Mouse (Mus musculus): Measurements from ENCODE around the gene Rgs7. TPM values are rescaled to one million over a fixed set of nuclear protein-coding genes. Genes with fewer than 3 reads are reported as not detected.

The Rgs7 gene
- polyA plus RNA-seq, 1 experiment from 2014 or later, result 4.9 TPM

DNA sequence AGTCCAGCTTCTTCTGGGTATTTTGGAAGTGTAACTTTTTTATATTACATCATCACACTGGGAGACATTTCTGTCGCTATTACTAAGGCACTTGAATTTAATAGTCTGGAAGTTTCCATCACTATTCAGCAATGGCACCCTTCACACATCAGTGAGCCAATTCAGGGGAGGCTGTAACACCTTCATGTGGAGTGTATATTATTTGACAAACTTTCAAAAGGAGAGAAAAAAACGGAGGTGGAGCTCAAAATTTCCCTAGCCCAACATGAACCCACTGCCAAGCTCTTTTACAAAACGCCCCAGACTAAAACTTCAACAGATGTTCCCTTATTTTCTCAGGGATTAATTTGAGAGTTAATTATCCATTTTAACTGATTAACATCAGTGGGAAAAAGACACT is 191.9 kb downstream of the Rgs7 start:
- WGBS, result 57% methylated on average over 3 of the region's 3 CpGs
- Histone ChIP-seq H3K4me2 (no peak overlapping the region), H3K36me3 (ENCODE audit: control insufficient read depth, insufficient read depth, low read length) (no peaks in the 10 kb centered on the region), H3K4me1 (ENCODE audit: control insufficient read depth, insufficient read depth, low read length) (no peaks in the 10 kb centered on the region), H3K9me3 (ENCODE audit: control insufficient read depth, low read length) (no peaks in the 10 kb centered on the region), H3K9ac (ENCODE audit: low read length) (no peak overlapping the region), H3K27me3 (ENCODE audit: control insufficient read depth, insufficient read depth, low read length) (no peaks in the 10 kb centered on the region), H3K4me3 (ENCODE audit: low read depth, low read length) (no peak overlapping the region), H3K27ac (ENCODE audit: low read depth, low read length) (no peak overlapping the region)
- ATAC-seq (ENCODE audit: low FRiP score) (no peak), DNase-seq (ENCODE audit: low spot score, missing footprints) (no peak)

DNA sequence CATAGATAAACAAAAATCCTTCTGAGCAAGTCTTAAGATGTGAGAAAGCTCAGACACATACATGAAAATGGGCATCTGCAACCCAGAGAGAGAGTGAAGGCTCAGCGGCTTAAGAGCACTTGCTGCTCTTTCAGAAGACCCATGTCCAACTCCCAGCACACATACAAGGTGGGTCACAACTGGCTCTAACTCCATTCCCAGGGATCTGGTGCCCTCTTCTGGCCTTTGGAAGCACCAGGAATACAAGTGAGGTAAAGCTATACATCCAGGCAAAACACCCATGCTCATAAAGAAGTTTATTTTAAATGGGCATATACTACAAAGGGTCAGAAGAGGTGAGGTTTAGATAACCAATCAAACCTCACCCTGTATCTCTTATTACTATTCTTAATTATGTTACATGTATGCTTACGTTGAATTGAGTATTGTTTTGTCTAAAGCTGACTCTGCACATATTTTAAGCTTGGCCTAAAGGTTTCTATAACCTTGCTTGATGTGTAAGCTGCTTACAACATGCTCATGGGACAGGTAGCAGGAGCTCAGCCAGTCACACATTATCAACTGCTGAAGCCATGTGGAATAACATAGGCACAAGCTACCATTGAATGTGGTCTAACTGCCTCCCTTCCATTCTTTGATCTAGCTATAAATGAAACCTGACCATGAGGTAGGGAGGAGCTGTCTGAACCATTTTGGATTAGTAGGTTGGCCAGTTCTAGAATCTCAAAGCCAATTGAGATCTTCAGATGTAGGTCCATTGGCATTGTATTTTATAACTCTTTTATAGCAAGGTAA is 192.5 kb downstream of the Rgs7 start:
- 87% methylated on average over 2 of the region's 2 CpGs for WGBS

DNA sequence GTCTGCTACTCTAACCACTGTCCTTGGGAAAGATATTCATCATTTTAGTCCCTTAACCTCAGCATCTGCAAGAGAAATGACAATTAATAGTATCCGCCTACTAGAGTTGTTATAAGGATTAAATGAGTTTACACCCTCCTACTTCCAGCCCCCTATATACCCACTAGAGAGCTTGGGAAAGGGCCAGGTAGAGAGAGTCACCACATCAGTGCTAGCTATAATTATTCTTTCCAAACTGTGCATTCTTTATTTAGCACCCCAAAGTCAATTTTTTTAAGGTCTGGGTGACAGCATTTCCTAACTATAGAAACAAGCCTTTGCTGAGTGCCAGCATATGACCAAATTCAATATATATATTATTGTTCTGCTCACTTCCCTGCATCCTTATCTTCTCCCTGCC is 195.4 kb downstream of the Rgs7 start:
- Histone ChIP-seq H3K9me3 (ENCODE audit: control insufficient read depth, low read length) (no peaks in the 10 kb centered on the region), H3K27me3 (ENCODE audit: control insufficient read depth, insufficient read depth, low read length) (no peaks in the 10 kb centered on the region), H3K4me2 (no peak overlapping the region), H3K4me3 (ENCODE audit: low read depth, low read length) (no peak overlapping the region), H3K36me3 (ENCODE audit: control insufficient read depth, insufficient read depth, low read length) (no peaks in the 10 kb centered on the region), H3K27ac (ENCODE audit: low read depth, low read length) (no peak overlapping the region), H3K4me1 (ENCODE audit: control insufficient read depth, insufficient read depth, low read length) (no peaks in the 10 kb centered on the region), H3K9ac (ENCODE audit: low read length) (no peak overlapping the region)
- ATAC-seq (ENCODE audit: low FRiP score), result no peak
- 92% methylated on average over 1 of the region's 1 CpGs for WGBS
- DNase-seq (ENCODE audit: low spot score, missing footprints), result no peak

More for the DNA sequence above, 192.5 kb downstream of the Rgs7 start:
- no peaks in the 10 kb centered on the region for H3K27me3 ChIP-seq (ENCODE audit: control insufficient read depth, insufficient read depth, low read length)
- DNase-seq (ENCODE audit: low spot score, missing footprints), result no peak
- no peak overlapping the region for H3K27ac ChIP-seq (ENCODE audit: low read depth, low read length)
- H3K4me3 ChIP-seq (ENCODE audit: low read depth, low read length), result no peak overlapping the region
- H3K36me3 ChIP-seq (ENCODE audit: control insufficient read depth, insufficient read depth, low read length), result no peaks in the 10 kb centered on the region
- no peak overlapping the region for H3K9ac ChIP-seq (ENCODE audit: low read length)
- no peaks in the 10 kb centered on the region for H3K9me3 ChIP-seq (ENCODE audit: control insufficient read depth, low read length)
- no peak for ATAC-seq (ENCODE audit: low FRiP score)
- H3K4me1 ChIP-seq (ENCODE audit: control insufficient read depth, insufficient read depth, low read length), result no peaks in the 10 kb centered on the region
- no peak overlapping the region for H3K4me2 ChIP-seq

DNA sequence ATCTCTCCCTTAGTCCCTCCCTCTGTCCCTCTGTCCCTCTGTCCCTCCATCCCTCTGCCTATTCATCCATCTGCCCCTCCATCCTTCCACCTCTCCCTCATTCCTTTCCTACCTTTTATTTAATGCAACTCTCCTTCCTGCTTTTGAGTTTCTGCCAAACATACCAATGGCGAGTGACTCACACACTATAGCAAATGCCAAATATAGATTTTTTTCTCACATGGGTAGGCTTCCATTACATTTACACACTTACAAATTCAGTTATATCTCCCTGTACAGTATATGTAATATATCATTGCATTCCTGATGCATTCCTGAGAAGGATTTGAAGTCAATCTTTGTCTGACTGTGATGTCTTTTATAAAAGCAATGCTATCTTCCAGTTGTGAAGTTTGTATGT is 202.2 kb downstream of the Rgs7 start:
- Histone ChIP-seq H3K9ac (ENCODE audit: low read length) (no peak overlapping the region), H3K4me1 (ENCODE audit: control insufficient read depth, insufficient read depth, low read length) (no peaks in the 10 kb centered on the region), H3K27ac (ENCODE audit: low read depth, low read length) (no peak overlapping the region), H3K4me2 (no peak overlapping the region), H3K36me3 (ENCODE audit: control insufficient read depth, insufficient read depth, low read length) (no peaks in the 10 kb centered on the region), H3K27me3 (ENCODE audit: control insufficient read depth, insufficient read depth, low read length) (no peaks in the 10 kb centered on the region), H3K9me3 (ENCODE audit: control insufficient read depth, low read length) (no peaks in the 10 kb centered on the region), H3K4me3 (ENCODE audit: low read depth, low read length) (no peak overlapping the region)
- DNase-seq (ENCODE audit: low spot score, missing footprints) (no peak), ATAC-seq (ENCODE audit: low FRiP score) (no peak)
- 84% methylated on average over 1 of the region's 1 CpGs for WGBS

DNA sequence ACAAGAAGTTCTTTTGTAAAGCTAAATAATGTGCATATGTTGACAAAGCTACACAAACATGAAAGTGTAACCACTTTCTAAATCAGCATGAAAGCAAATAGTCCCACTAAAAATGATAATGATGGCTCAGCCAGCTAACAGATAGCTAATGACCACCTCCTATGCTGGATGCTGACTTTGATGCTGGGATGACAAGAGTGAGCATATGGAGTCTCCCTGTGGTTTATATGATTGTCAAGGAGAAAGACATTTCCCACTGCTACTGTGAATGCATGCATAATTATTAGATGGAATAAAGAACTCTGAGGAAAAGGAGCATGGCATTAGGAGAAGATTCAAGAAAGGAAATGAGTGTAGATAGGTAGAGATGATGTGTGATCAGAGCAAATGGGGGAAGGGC is 230.0 kb downstream of the Rgs7 start:
- Histone ChIP-seq H3K27me3 (ENCODE audit: control insufficient read depth, insufficient read depth, low read length) (no peaks in the 10 kb centered on the region), H3K4me2 (no peak overlapping the region), H3K36me3 (ENCODE audit: control insufficient read depth, insufficient read depth, low read length) (no peaks in the 10 kb centered on the region), H3K27ac (ENCODE audit: low read depth, low read length) (no peak overlapping the region), H3K4me1 (ENCODE audit: control insufficient read depth, insufficient read depth, low read length) (no peaks in the 10 kb centered on the region), H3K9ac (ENCODE audit: low read length) (no peak overlapping the region), H3K4me3 (ENCODE audit: low read depth, low read length) (no peak overlapping the region), H3K9me3 (ENCODE audit: control insufficient read depth, low read length) (no peaks in the 10 kb centered on the region)
- DNase-seq (ENCODE audit: low spot score, missing footprints) (no peak), ATAC-seq (ENCODE audit: low FRiP score) (no peak)

DNA sequence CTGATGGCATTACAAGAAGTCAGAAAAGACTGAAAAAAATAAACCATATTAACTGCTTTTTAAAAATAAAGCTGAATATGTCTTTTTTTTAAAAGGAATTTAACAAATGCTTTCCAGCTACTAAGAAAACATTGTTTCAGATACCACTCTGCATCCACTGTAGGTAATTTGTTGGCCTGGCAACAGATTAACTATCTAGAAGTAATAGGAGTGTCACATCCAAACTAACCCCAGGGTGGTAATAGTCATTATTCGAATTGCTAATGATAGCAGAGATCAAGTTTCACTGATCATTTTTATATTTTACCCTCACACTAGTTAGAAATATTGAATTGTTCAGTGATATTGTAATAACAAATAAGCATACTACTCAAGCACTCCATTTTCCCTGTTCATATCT is 232.9 kb downstream of the Rgs7 start:
- H3K36me3 ChIP-seq (ENCODE audit: control insufficient read depth, insufficient read depth, low read length), result no peaks in the 10 kb centered on the region
- ATAC-seq (ENCODE audit: low FRiP score) (no peak), DNase-seq (ENCODE audit: low spot score, missing footprints) (no peak)
- no peaks in the 10 kb centered on the region for H3K27me3 ChIP-seq (ENCODE audit: control insufficient read depth, insufficient read depth, low read length)
- no peak overlapping the region for H3K4me3 ChIP-seq (ENCODE audit: low read depth, low read length)
- no peaks in the 10 kb centered on the region for H3K9me3 ChIP-seq (ENCODE audit: control insufficient read depth, low read length)
- no peak overlapping the region for H3K9ac ChIP-seq (ENCODE audit: low read length)
- WGBS, result 71% methylated on average over 1 of the region's 1 CpGs
- H3K4me2 ChIP-seq, result no peak overlapping the region
- no peak overlapping the region for H3K27ac ChIP-seq (ENCODE audit: low read depth, low read length)
- H3K4me1 ChIP-seq (ENCODE audit: control insufficient read depth, insufficient read depth, low read length), result no peaks in the 10 kb centered on the region

DNA sequence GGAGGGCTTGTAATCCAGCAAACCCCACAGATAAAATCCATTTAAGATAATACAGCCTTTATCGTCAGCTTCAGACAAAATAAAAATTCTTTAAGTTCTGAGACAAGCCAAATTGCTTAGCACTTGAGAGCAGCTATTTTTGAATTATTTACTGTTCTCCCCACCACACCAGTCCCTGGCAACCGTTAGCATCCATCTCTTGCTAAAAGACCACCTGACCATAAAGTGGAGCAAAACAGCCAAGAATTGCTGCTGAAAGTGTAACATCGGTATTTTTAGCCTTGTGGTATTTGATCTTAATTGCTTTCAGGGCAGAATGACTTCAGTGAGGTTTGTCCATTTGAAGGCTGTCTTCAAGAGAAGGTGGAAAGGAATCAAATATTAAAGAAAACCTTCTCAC is 237.1 kb downstream of the Rgs7 start:
- no peak overlapping the region for H3K4me2 ChIP-seq
- H3K9ac ChIP-seq (ENCODE audit: low read length), result no peak overlapping the region
- no peaks in the 10 kb centered on the region for H3K9me3 ChIP-seq (ENCODE audit: control insufficient read depth, low read length)
- ATAC-seq (ENCODE audit: low FRiP score) (no peak), DNase-seq (ENCODE audit: low spot score, missing footprints) (no peak)
- WGBS, result 87% methylated on average over 3 of the region's 3 CpGs
- no peak overlapping the region for H3K4me3 ChIP-seq (ENCODE audit: low read depth, low read length)
- no peaks in the 10 kb centered on the region for H3K27me3 ChIP-seq (ENCODE audit: control insufficient read depth, insufficient read depth, low read length)
- no peaks in the 10 kb centered on the region for H3K36me3 ChIP-seq (ENCODE audit: control insufficient read depth, insufficient read depth, low read length)
- no peak overlapping the region for H3K27ac ChIP-seq (ENCODE audit: low read depth, low read length)
- H3K4me1 ChIP-seq (ENCODE audit: control insufficient read depth, insufficient read depth, low read length), result no peaks in the 10 kb centered on the region

DNA sequence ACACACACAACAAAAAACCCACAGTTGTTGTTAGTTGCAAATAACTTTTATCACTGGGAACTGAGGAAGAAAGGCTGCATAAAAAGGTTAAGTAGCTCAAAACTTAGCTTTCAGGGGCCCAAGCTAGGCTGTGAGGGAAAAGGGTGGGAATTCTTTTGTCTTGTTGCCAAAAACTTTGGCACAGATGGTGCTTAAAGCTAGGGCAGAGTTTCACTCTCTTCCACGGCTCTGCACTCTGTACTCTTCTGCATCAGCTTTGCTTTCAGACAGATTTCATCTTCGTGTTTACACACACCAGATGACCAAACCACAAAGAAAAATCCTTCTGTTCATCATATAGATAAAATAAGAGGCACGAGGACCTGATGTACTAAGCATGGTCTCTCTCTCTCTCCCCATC is 237.6 kb downstream of the Rgs7 start:
- DNase-seq (ENCODE audit: low spot score, missing footprints) (no peak), ATAC-seq (ENCODE audit: low FRiP score) (no peak)
- Histone ChIP-seq H3K27me3 (ENCODE audit: control insufficient read depth, insufficient read depth, low read length) (no peaks in the 10 kb centered on the region), H3K4me2 (no peak overlapping the region), H3K9me3 (ENCODE audit: control insufficient read depth, low read length) (no peaks in the 10 kb centered on the region), H3K4me1 (ENCODE audit: control insufficient read depth, insufficient read depth, low read length) (no peaks in the 10 kb centered on the region), H3K9ac (ENCODE audit: low read length) (no peak overlapping the region), H3K36me3 (ENCODE audit: control insufficient read depth, insufficient read depth, low read length) (no peaks in the 10 kb centered on the region), H3K27ac (ENCODE audit: low read depth, low read length) (no peak overlapping the region), H3K4me3 (ENCODE audit: low read depth, low read length) (no peak overlapping the region)
- 69% methylated on average over 3 of the region's 3 CpGs for WGBS

DNA sequence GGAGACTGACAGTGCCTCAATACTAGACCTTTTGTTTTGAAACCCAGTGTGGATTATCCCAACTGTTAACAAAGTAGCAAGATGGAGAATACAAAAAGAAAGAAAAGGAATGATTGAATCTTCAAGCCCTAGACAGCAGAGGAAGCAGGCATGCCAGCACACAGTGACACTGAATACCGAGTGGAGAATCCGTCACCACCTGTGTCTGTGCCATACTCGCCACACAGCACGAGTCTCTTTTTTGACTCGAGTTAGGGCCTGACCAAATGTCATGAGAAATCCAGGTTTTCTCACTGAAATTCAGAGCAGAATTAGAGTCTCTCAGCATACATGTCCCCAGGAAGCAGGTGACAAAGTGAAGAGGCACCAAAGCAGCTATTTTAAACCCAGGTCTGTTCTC is 250.2 kb downstream of the Rgs7 start:
- no peak overlapping the region for H3K4me2 ChIP-seq
- H3K27ac ChIP-seq (ENCODE audit: low read depth, low read length), result no peak overlapping the region
- 83% methylated on average over 5 of the region's 5 CpGs for WGBS
- no peak for ATAC-seq (ENCODE audit: low FRiP score)
- H3K9me3 ChIP-seq (ENCODE audit: control insufficient read depth, low read length), result no peaks in the 10 kb centered on the region
- no peaks in the 10 kb centered on the region for H3K27me3 ChIP-seq (ENCODE audit: control insufficient read depth, insufficient read depth, low read length)
- no peak overlapping the region for H3K4me3 ChIP-seq (ENCODE audit: low read depth, low read length)
- H3K4me1 ChIP-seq (ENCODE audit: control insufficient read depth, insufficient read depth, low read length), result no peaks in the 10 kb centered on the region
- no peak for DNase-seq (ENCODE audit: low spot score, missing footprints)
- H3K36me3 ChIP-seq (ENCODE audit: control insufficient read depth, insufficient read depth, low read length), result no peaks in the 10 kb centered on the region
- no peak overlapping the region for H3K9ac ChIP-seq (ENCODE audit: low read length)

Measured in midbrain, embryonic 11.5 days (tissue).